Mouse (Mus musculus) small intestine, adult 10 weeks (tissue): ENCODE results near the gene Sirt7. TPM values are rescaled to one million over a fixed set of nuclear protein-coding genes. Genes with fewer than 3 reads are reported as not detected.

Experiments used
- polyA plus RNA-seq: library from polyadenylated mRNA; stranded (reverse); fragments of 350-450 nt; fragmentation: Illumina TruSeq; extraction: RNeasy Lipid Tissue Mini Kit (QIAGEN cat#74804); gene quantifications from one replicate; pipeline ENCODE4 v1.2.3, GENCODE M21; 2014; ENCODE audit warnings: low replicate concordance

Sirt7 gene
- polyA plus RNA-seq, result 9.2 TPM

GRCm38 (mm10) chr11:120625152-120625775 lies at the start of gene Sirt7:
Sirt7 (minus strand) TSS chr11:120625240.

GRCm38 (mm10) chr11:120672687-120673593 lies 47.9 kb upstream of the Sirt7 start, which contains the start of gene Aspscr1:
Aspscr1 (plus strand) TSS chr11:120672973.

GRCm38 (mm10) chr11:120661076-120661460 lies 36.0 kb upstream of the Sirt7 start, which contains the start of gene Notum:
Notum (minus strand) TSS chr11:120661175.

GRCm38 (mm10) chr11:120648001-120648476 lies 23.0 kb upstream of the Sirt7 start, which contains the start of gene Myadml2:
Myadml2 (minus strand) TSS chr11:120648158.

GRCm38 (mm10) chr11:120643601-120643987 lies 18.6 kb upstream of the Sirt7 start, which contains the start of gene Pycr1:
Pycr1 (minus strand) TSS chr11:120643769.

GRCm38 (mm10) chr11:120633520-120634343 lies 8.7 kb upstream of the Sirt7 start, which contains the start of gene Mafg:
Mafg (minus strand) TSS chr11:120633600.

GRCm38 (mm10) chr11:120617519-120618112 lies 7.4 kb downstream of the Sirt7 start, which contains the start of gene Pcyt2:
Pcyt2 (minus strand) TSS chr11:120617936.

GRCm38 (mm10) chr11:120608241-120609034 lies 16.6 kb downstream of the Sirt7 start, which contains the start of gene Npb:
Npb (plus strand) TSS chr11:120608477.

GRCm38 (mm10) chr11:120598283-120598989 lies 26.6 kb downstream of the Sirt7 start, which contains the start of the genes Alyref and Anapc11:
Alyref (minus strand) TSS chr11:120598365.
Anapc11 (plus strand) TSS chr11:120598421.

GRCm38 (mm10) chr11:120581490-120582267 lies 43.4 kb downstream of the Sirt7 start, which contains the start of gene Arhgdia:
Arhgdia (minus strand) TSS chr11:120581624.

GRCm38 (mm10) chr11:120572752-120573584 lies 52.1 kb downstream of the Sirt7 start, which contains the start of gene P4hb:
P4hb (minus strand) TSS chr11:120573253.

Other genes starting within 250 kb of the Sirt7 start
- gene Faap100, start 246.5 kb downstream of the Sirt7 start, polyA plus RNA-seq, result 0.19 TPM
- 10.0 TPM for gene Nploc4, start 187.5 kb downstream of the Sirt7 start, polyA plus RNA-seq
- not detected for gene Tspan10, start 182.6 kb downstream of the Sirt7 start, polyA plus RNA-seq
- gene Pde6g, start 171.7 kb downstream of the Sirt7 start, polyA plus RNA-seq, result not detected
- gene Oxld1, start 167.2 kb downstream of the Sirt7 start, polyA plus RNA-seq, result not detected
- gene Ccdc137, start 167.1 kb downstream of the Sirt7 start, polyA plus RNA-seq, result 6.7 TPM
- 5.3 TPM for gene Arl16, start 157.6 kb downstream of the Sirt7 start, polyA plus RNA-seq
- gene Mrpl12, start 140.6 kb downstream of the Sirt7 start, polyA plus RNA-seq, result 1.6 TPM
- 1.6 TPM for gene Slc25a10, start 133.4 kb downstream of the Sirt7 start, polyA plus RNA-seq
- gene Gcgr, start 94.5 kb downstream of the Sirt7 start, polyA plus RNA-seq, result not detected
- gene Mcrip1, start 75.5 kb downstream of the Sirt7 start, polyA plus RNA-seq, result not detected
- not detected for gene Ppp1r27, start 74.1 kb downstream of the Sirt7 start, polyA plus RNA-seq
- 728 TPM for gene P4hb, start 52.0 kb downstream of the Sirt7 start, polyA plus RNA-seq
- 24.2 TPM for gene Arhgdia, start 43.6 kb downstream of the Sirt7 start, polyA plus RNA-seq
- 18.5 TPM for gene Alyref, start 26.9 kb downstream of the Sirt7 start, polyA plus RNA-seq
- 8.2 TPM for gene Anapc11, start 26.8 kb downstream of the Sirt7 start, polyA plus RNA-seq
- gene Npb, start 16.8 kb downstream of the Sirt7 start, polyA plus RNA-seq, result not detected
- gene Pcyt2, start 7.3 kb downstream of the Sirt7 start, polyA plus RNA-seq, result 28.6 TPM
- gene Mafg, start 8.4 kb upstream of the Sirt7 start, polyA plus RNA-seq, result 10.0 TPM
- gene Pycr1, start 18.5 kb upstream of the Sirt7 start, polyA plus RNA-seq, result 1.4 TPM
- not detected for gene Myadml2, start 22.9 kb upstream of the Sirt7 start, polyA plus RNA-seq
- gene Notum, start 35.9 kb upstream of the Sirt7 start, polyA plus RNA-seq, result not detected
- gene Aspscr1, start 47.7 kb upstream of the Sirt7 start, polyA plus RNA-seq, result 3.6 TPM
- not detected for gene Cenpx, start 88.5 kb upstream of the Sirt7 start, polyA plus RNA-seq
- 0.33 TPM for gene Lrrc45, start 88.7 kb upstream of the Sirt7 start, polyA plus RNA-seq
- not detected for gene Rac3, start 96.2 kb upstream of the Sirt7 start, polyA plus RNA-seq
- not detected for gene Dcxr, start 102.0 kb upstream of the Sirt7 start, polyA plus RNA-seq
- gene Cbr2, start 106.9 kb upstream of the Sirt7 start, polyA plus RNA-seq, result not detected
- gene Hmga1b, start 137.6 kb upstream of the Sirt7 start, polyA plus RNA-seq, result not detected
- gene Rfng, start 159.0 kb upstream of the Sirt7 start, polyA plus RNA-seq, result not detected
- 4.1 TPM for gene Gps1, start 159.0 kb upstream of the Sirt7 start, polyA plus RNA-seq
- gene Dus1l, start 171.2 kb upstream of the Sirt7 start, polyA plus RNA-seq, result 2.2 TPM
- gene Fasn, start 199.3 kb upstream of the Sirt7 start, polyA plus RNA-seq, result 1.3 TPM